Mouse (Mus musculus): ENCODE measurements around the gene Mms19. TPM values are rescaled to one million over a fixed set of nuclear protein-coding genes. Genes with fewer than 3 reads are reported as not detected.

Mms19 gene
- polyA plus RNA-seq, 1 experiment from 2014 or later, result 41.5 TPM

DNA sequence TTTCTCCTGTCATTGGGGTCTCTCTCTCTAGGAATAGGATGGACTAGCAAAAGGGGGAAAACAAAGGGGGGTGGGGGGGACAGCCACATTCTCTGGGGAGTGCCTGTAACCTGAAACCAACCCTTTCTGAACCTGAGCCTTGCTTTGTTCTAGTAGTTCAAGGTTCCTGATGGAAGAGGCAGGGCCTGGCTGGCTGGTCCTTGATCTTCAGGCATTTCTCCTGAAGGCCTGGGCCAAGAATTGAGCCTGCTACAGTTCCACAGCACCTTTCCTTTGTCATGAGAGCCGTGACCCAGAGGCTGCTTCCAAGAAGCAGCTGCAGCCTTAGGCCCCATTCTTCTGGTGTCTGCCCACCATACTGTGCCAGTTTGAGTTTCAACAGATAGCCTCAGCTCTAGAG is 14.5 kb upstream of the Mms19 start:
- Histone ChIP-seq H3K27me3 (no peaks in the 10 kb centered on the region), H3K9ac (no peak overlapping the region), H3K27ac (no peak overlapping the region), H3K4me2 (replicated peaks) (no peak overlapping the region), H3K4me1 (peaks cover 34% of the 10 kb centered on the region), H3K36me3 (no peaks in the 10 kb centered on the region), H3K9me3 (no peaks in the 10 kb centered on the region), H3K4me3 (no peak overlapping the region)
- WGBS, result 67% methylated on average over 1 of the region's 1 CpGs
- no peak for ATAC-seq (ENCODE audit: insufficient number of reproducible peaks, insufficient read depth, low FRiP score, low TSS enrichment)

DNA sequence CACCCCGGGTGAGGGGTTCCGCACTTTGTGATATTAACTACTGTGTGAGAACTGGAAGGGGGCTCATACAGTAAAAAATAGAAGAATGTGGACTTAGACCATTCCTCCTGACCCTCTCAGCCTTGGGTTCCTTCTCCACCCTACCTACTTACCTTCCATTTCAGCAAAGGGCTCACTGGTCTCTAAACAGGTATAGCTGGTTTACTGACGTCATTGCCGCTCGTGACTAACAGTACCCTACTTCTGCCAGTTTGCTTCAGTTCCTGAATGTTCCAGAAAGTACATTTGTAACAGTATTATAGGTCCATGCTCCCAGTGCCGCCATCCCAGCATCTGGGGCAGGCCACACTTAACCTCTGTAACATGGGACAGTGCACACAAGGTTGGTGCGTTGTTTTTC is 13.1 kb upstream of the Mms19 start:
- Histone ChIP-seq H3K27ac (no peak overlapping the region), H3K4me1 (peaks cover 23% of the 10 kb centered on the region)
- 90% methylated on average over 7 of the region's 7 CpGs for WGBS

DNA sequence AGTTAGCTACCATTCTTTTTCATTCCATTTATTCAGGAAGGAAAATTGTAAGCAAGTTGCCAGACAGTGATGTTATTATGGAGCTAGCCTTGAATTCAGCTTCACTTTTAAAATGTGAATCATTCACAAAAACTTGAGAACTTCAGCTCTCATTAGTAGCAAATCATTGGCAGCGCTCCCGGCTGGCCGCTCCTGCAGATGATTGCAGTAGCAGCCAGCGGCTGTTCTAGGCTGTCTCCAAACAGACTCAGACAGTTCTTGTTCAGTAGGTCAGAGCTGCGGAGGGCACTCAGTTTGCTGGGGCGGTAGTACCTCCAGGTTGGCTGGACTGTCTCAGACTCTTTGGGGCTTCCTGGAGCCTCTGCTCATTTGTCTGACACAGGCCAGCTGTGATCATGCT is 12.5 kb upstream of the Mms19 start:
- ATAC-seq (ENCODE audit: insufficient number of reproducible peaks, insufficient read depth, low FRiP score, low TSS enrichment), result no peak
- Histone ChIP-seq H3K4me3 (no peak overlapping the region), H3K9me3 (no peaks in the 10 kb centered on the region), H3K27ac (no peak overlapping the region), H3K4me2 (replicated peaks) (no peak overlapping the region), H3K27me3 (no peaks in the 10 kb centered on the region), H3K9ac (no peak overlapping the region), H3K36me3 (no peaks in the 10 kb centered on the region), H3K4me1 (peaks cover 23% of the 10 kb centered on the region)
- WGBS, result 69% methylated on average over 6 of the region's 6 CpGs

More for the DNA sequence above, 13.1 kb upstream of the Mms19 start:
- Histone ChIP-seq H3K4me3 (no peak overlapping the region), H3K4me2 (replicated peaks) (no peak overlapping the region), H3K9me3 (no peaks in the 10 kb centered on the region), H3K36me3 (no peaks in the 10 kb centered on the region), H3K27me3 (no peaks in the 10 kb centered on the region), H3K9ac (no peak overlapping the region)
- ATAC-seq (ENCODE audit: insufficient number of reproducible peaks, insufficient read depth, low FRiP score, low TSS enrichment), result no peak

DNA sequence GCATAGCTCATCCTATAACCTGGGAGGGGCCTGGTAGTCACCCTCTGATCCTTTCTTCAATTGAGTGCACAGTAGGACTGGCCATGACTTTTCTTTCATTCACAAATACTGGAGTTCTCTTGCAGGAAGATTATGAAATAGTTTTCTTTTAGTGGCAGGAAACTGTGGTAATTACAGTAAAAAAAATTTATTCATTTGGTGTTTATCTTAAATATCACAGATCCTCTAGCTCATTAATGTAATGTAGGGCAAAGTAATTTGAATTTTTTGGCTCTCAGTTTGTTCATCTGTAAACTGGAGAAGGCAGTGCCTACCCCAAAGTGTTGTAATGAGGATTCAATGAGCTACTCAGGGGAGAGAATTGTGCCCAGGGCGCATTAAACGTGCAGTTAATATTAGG is 12.0 kb upstream of the Mms19 start:
- Histone ChIP-seq H3K9ac (no peak overlapping the region), H3K27ac (no peak overlapping the region), H3K4me1 (peaks cover 23% of the 10 kb centered on the region), H3K9me3 (no peaks in the 10 kb centered on the region), H3K36me3 (no peaks in the 10 kb centered on the region), H3K4me2 (replicated peaks) (no peak overlapping the region), H3K4me3 (no peak overlapping the region), H3K27me3 (no peaks in the 10 kb centered on the region)
- ATAC-seq (ENCODE audit: insufficient number of reproducible peaks, insufficient read depth, low FRiP score, low TSS enrichment), result no peak
- 84% methylated on average over 2 of the region's 2 CpGs for WGBS

DNA sequence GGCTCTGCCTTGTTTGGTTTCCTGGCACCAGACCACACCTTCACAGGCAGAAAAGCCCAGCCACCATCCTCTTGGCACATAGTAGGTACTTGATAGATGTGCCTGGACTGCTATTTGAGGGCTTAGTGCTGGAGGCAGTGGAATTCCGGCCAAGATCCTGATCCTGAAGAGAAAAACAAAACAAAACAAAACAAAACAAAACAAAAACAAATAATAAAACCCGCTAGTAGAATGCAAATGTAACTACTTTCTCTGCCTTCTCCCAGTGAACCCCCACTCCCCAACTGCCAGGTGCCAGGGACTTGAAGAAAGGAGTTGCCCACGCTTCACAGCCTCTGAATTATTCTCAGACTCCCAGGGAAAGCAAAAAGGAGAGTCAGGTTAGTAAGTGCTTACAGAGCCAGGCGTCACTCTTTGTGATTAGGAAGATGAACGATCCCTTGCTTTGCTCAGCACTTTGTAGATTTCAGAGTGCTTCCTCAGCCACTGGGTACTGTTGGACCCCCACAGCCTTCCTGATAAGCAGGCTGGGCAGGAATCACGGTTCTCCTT is 11.0 kb upstream of the Mms19 start:
- no peak overlapping the region for H3K27ac ChIP-seq
- ATAC-seq (ENCODE audit: insufficient number of reproducible peaks, insufficient read depth, low FRiP score, low TSS enrichment), result no peak
- no peaks in the 10 kb centered on the region for H3K9me3 ChIP-seq
- no peak overlapping the region for H3K4me3 ChIP-seq
- no peaks in the 10 kb centered on the region for H3K27me3 ChIP-seq
- H3K4me1 ChIP-seq, result peaks cover 17% of the 10 kb centered on the region
- H3K9ac ChIP-seq, result no peak overlapping the region
- H3K4me2 ChIP-seq (replicated peaks), result no peak overlapping the region
- 47% methylated on average over 6 of the region's 6 CpGs for WGBS
- no peaks in the 10 kb centered on the region for H3K36me3 ChIP-seq

DNA sequence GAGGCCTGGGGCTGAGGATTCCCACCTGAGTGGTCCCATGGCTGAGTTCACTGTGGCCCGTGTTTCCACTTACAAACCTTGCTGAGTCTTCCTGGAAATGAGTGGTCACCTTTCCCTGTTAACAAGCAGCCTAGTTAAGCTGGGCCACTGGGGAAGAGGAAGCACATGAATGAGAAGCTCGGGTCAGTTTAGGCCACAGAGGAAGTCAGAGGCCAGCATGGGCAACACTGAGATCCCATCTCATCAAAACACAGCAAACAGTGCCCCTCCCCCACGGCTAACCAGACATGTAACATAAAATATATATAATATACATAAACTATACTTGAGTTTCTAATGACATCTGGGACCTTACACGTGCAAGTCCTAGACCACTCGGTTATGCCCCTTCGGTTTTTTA is 8.9 kb upstream of the Mms19 start:
- ATAC-seq (ENCODE audit: insufficient number of reproducible peaks, insufficient read depth, low FRiP score, low TSS enrichment), result no peak
- no peak overlapping the region for H3K4me2 ChIP-seq (replicated peaks)
- H3K4me3 ChIP-seq, result no peak overlapping the region
- H3K9ac ChIP-seq, result no peak overlapping the region
- 79% methylated on average over 6 of the region's 6 CpGs for WGBS
- no peaks in the 10 kb centered on the region for H3K27me3 ChIP-seq
- H3K27ac ChIP-seq, result no peak overlapping the region
- H3K4me1 ChIP-seq, result peaks cover 5% of the 10 kb centered on the region
- no peaks in the 10 kb centered on the region for H3K9me3 ChIP-seq
- no peaks in the 10 kb centered on the region for H3K36me3 ChIP-seq

DNA sequence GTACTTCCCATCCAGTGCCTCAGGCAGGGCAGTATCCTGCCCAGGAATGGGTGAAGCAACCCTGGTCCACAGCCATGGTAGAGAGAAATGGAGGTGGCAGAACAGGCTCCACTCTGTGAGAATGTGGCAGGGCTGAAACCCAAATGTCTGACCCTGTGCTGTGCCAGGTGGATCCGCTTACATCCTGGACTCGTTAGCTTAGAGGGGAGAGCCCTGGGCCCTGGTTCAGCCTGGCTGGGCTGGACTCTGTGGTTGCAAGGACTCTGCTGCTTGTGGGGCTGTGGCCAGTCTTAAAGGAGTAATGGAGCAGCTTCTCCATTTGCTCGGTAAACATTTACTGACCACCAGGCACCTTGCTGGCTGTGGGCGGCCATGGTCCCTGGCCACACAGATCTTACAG is 6.2 kb upstream of the Mms19 start:
- no peak overlapping the region for H3K4me3 ChIP-seq
- ATAC-seq (ENCODE audit: insufficient number of reproducible peaks, insufficient read depth, low FRiP score, low TSS enrichment), result no peak
- H3K27me3 ChIP-seq, result no peaks in the 10 kb centered on the region
- 83% methylated on average over 4 of the region's 4 CpGs for WGBS
- H3K27ac ChIP-seq, result no peak overlapping the region
- peaks cover 4% of the 10 kb centered on the region; the same call in 1 of the 2 replicates for H3K4me1 ChIP-seq
- no peak overlapping the region for H3K9ac ChIP-seq
- H3K9me3 ChIP-seq, result no peaks in the 10 kb centered on the region
- no peaks in the 10 kb centered on the region for H3K36me3 ChIP-seq
- no peak overlapping the region for H3K4me2 ChIP-seq (replicated peaks)

DNA sequence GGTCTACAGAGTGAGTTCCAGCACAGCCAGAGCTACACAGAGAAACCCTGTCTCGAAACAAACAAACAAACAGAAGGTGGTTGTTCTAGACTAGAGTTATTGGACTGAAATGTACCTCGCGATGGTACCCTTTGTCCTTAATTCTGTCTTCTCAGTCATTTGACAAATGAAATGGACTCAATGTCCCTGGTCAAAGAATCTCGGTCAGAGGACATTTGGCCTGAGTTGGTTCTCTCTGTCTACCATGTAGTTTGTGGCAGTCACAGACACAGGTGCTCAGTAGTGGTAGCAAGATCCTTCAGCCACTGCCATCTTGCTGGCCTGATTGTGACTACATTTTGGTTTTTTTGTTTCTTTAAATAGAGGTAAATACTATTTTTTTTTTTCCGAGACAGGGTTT is 5.0 kb upstream of the Mms19 start:
- Histone ChIP-seq H3K27ac (no peak overlapping the region), H3K27me3 (no peaks in the 10 kb centered on the region), H3K4me2 (replicated peaks) (no peak overlapping the region), H3K4me1 (peaks cover 4% of the 10 kb centered on the region; the same call in 1 of the 2 replicates), H3K4me3 (no peak overlapping the region), H3K36me3 (no peaks in the 10 kb centered on the region), H3K9ac (no peak overlapping the region), H3K9me3 (no peaks in the 10 kb centered on the region)
- ATAC-seq (ENCODE audit: insufficient number of reproducible peaks, insufficient read depth, low FRiP score, low TSS enrichment), result no peak
- 91% methylated on average over 5 of the region's 5 CpGs for WGBS

DNA sequence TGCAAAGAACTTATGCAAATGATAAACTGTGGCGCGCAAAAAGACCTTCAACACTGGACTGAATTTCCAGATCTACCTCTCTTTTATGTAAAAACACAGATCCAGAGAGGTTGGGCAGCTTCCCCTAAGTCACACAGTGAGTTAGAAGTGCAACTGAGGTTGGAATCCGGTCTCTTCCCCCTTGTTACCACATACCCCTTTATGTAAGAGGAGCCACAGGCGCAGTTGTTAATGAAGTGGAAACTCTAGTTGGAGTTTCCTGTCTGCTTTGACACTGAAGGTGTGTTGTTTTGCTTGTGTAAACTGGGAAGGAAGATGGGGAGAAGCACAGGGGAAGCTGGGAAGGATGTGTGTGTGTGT is 1.8 kb upstream of the Mms19 start:
- H3K27ac ChIP-seq, result no peak overlapping the region
- H3K9ac ChIP-seq, result peak overlapping the region; percentile 78
- no peaks in the 10 kb centered on the region for H3K36me3 ChIP-seq
- H3K4me1 ChIP-seq, result peaks cover 12% of the 10 kb centered on the region; the same call in 1 of the 2 replicates
- H3K27me3 ChIP-seq, result no peaks in the 10 kb centered on the region
- H3K4me3 ChIP-seq, result peak overlapping the region; percentile 92
- no peaks in the 10 kb centered on the region for H3K9me3 ChIP-seq
- peak overlapping the region; percentile 81 for H3K4me2 ChIP-seq (replicated peaks)
- WGBS, result 3% methylated on average over 4 of the region's 4 CpGs
- ATAC-seq (ENCODE audit: insufficient number of reproducible peaks, insufficient read depth, low FRiP score, low TSS enrichment), result no peak

DNA sequence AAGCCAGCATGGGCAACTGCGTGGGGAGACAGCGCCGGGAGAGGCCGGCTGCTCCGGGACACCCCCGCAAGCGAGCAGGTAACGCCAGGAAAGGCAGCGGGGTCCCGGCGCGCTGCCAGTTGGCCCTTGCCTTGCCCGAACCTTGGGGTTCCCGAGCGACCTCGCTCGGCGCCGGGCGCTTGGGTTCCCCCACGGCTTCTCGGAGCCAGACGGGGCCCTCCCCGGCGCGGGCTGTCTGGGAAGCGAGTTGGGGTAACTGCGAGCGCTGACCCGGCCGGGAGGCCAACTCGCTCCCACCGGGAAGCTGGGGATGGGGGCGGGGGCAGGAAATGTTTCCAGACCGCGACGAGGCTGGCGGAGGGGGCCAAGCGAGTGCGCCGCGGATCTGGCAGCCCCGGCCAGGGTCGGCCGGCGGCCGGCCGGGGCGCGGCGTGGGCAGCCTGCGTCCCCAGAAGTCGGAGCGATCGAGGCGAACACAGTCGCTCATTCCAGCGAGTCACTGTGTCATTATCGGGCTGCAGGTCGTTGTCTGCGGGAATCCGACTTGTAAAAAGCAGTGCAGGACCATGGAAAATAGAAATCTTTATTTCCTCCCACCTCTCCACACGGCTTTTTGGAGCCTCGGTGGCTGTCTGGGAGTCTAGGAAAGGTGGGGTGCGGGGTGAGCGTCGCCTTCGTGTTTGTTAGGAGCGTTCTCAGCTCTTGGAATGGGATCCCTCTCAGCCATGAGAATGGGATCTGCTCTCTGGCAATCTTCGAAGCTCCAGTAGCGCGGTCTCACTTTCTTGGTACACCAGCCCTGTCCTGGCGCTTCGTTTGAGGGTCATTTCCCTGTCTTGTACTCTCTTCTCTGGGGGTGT is 1.2 kb upstream of the Mms19 start:
- Histone ChIP-seq H3K9ac (peak overlapping the region; percentile 78), H3K27me3 (no peaks in the 10 kb centered on the region), H3K9me3 (no peaks in the 10 kb centered on the region), H3K4me2 (replicated peaks) (peak overlapping the region; percentile 81), H3K4me1 (peaks cover 17% of the 10 kb centered on the region; the same call in 1 of the 2 replicates), H3K36me3 (no peaks in the 10 kb centered on the region), H3K27ac (peak overlapping the region; percentile 84), H3K4me3 (peak overlapping the region; percentile 92)
- WGBS, result under 1% methylated on average over 74 of the region's 74 CpGs
- no peak; the same call in 1 of the 2 replicates for ATAC-seq (ENCODE audit: insufficient number of reproducible peaks, insufficient read depth, low FRiP score, low TSS enrichment)

DNA sequence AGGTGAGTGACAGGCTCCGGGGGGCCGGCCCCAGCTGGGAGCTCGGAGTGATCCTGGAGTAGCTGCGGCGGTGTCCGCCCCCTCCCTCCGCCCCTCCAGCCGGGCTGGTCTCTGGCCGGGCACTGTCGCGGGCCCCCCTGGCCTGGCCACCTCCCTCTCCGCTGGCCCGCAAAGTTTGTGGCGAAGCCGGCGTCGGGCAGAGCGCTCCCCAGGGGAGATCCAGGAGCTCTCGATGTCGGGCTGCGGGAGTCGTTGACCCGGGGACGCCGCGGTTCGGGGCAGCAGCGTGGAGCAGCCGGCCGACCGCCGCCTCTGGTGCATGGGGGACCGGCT is 604 bp upstream of the Mms19 start, which contains the start of gene Ubtd1:
Gene Ubtd1, plus strand, starts transcription at position 169 of the 333 bp plus-strand sequence.
- ATAC-seq (ENCODE audit: insufficient number of reproducible peaks, insufficient read depth, low FRiP score, low TSS enrichment), result peak; percentile 92
- Histone ChIP-seq H3K27me3 (no peaks in the 10 kb centered on the region), H3K4me1 (peaks cover 23% of the 10 kb centered on the region), H3K9me3 (no peaks in the 10 kb centered on the region), H3K36me3 (no peaks in the 10 kb centered on the region; the same call in 1 of the 2 replicates), H3K4me3 (peak within 1 kb of the TSS; percentile 92), H3K9ac (peak within 1 kb of the TSS; percentile 78), H3K27ac (peak within 1 kb of the TSS; percentile 84), H3K4me2 (replicated peaks) (peak within 1 kb of the TSS; percentile 81)
- WGBS, result under 1% methylated on average over 28 of the region's 33 CpGs

DNA sequence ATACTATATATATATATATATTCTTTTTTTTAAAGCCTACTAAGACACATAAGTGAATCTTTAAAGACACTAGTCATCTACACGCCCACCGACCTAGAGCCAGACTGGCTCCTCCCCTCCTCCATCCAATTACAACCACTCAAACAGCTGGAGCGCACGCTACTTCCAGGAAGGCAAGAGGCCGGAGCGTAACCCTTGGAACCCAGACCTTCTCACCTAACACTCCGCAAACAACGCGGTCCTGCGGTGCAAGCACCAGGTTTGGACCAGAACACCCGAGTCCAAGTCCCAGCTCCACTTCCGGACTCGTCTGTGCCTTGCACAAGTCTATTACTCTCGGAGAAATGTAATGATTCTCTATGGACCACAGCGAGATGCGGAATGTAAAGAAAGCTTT is 537 bp downstream of the Mms19 start:
- no peaks in the 10 kb centered on the region for H3K9me3 ChIP-seq
- peak overlapping the region; percentile 60 for H3K4me2 ChIP-seq (replicated peaks)
- no peaks in the 10 kb centered on the region for H3K27me3 ChIP-seq
- H3K4me1 ChIP-seq, result peaks cover 24% of the 10 kb centered on the region
- peak overlapping the region; percentile 84 for H3K27ac ChIP-seq
- peak; percentile 6 for ATAC-seq (ENCODE audit: insufficient number of reproducible peaks, insufficient read depth, low FRiP score, low TSS enrichment)
- no peaks in the 10 kb centered on the region; the same call in 1 of the 2 replicates for H3K36me3 ChIP-seq
- under 1% methylated on average over 16 of the region's 16 CpGs for WGBS
- peak overlapping the region; percentile 92 for H3K4me3 ChIP-seq
- peak overlapping the region; percentile 78 for H3K9ac ChIP-seq

Data from embryonic facial prominence, embryonic 12.5 days (tissue).